Mouse (Mus musculus): ENCODE measurements around the gene Naaladl1.

DNA sequence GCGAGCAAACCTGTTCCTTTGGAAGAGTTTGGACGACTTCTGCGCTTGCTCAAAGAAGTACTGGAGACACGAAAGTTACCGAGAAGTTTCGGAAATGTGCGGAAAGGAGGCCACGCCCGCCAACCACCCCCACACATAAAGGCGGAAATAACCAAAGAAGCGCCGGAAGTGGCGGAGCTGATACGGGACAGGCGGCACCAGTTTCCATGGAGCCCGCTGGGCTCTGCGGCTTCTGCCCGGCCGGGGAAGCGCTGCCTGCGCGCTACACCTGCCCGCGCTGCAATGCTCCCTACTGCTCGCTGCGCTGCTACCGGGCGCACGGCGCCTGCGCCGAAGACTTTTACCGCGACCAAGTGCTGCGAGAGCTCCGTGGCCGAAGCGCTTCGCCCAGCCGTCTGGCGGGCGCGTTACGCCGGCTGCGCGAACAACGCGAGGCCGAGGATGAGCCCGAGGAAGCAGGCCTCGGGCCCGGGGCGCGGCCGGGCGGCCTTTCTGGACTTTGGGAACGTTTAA lies 44.5 kb upstream of the Naaladl1 start, which contains the start of gene Znhit2:
- 0 out of 2 replicates have a peak, but pooled peaks have one; percentile 9 for TF ChIP-seq CTCF (IDR thresholded peaks at IDR 0.05; ENCODE audit: borderline replicate concordance, control insufficient read depth, extremely low read depth, insufficient read depth, low read length, poor library complexity)
- TF ChIP-seq POLR2A (IDR thresholded peaks at IDR 0.05; ENCODE audit: control insufficient read depth, extremely low read depth, insufficient read depth, low read length, poor library complexity) = peak; percentile 81
